Mouse (Mus musculus) B cell, adult 67 days (primary cell): ENCODE results near the gene Adgre1. TPM values are rescaled to one million over a fixed set of nuclear protein-coding genes. Genes with fewer than 3 reads are reported as not detected.

ENCODE experiments used
- total RNA-seq, 2 experiments: library from RNA; stranded (reverse); gene quantifications; 4 replicates each; pipeline ENCODE4 v1.2.4; 2023

Gene Adgre1
- 10 to 100 TPM in 1 of 2 experiments, 1 to 10 TPM in 1; 9.8 to 13.6 TPM for total RNA-seq

GRCm38 (mm10) chr17:57358441-57358840, at the start of gene Adgre1:
TSS of gene Adgre1 (plus strand) at chr17:57358691.

Other genes with a start within 250 kb of the Adgre1 start
- not detected for gene Cd70, start 208.9 kb upstream of the Adgre1 start, total RNA-seq
- gene Tnfsf14, start 164.5 kb upstream of the Adgre1 start, total RNA-seq: under 1 TPM in 1 of 2 experiments, not detected in 1; 0.39 TPM
- 1 to 10 TPM in 1 of 2 experiments, under 1 TPM in 1; 0.59 to 1.2 TPM for gene C3, start 130.6 kb upstream of the Adgre1 start, total RNA-seq
- gene Gpr108, start 110.2 kb upstream of the Adgre1 start, total RNA-seq: 10 to 100 TPM; 56.4 to 61.4 TPM
- gene Trip10, start 109.2 kb upstream of the Adgre1 start, total RNA-seq: 10 to 100 TPM; 10.8 to 14.3 TPM
- gene Vav1, start 79.6 kb upstream of the Adgre1 start, total RNA-seq: 100 to 1,000 TPM; 211 to 214 TPM
- gene Vmn2r120, start 186.8 kb downstream of the Adgre1 start, total RNA-seq: not detected